ENCODE assay signal across 24 mouse cellular contexts in the genomic region with DNA sequence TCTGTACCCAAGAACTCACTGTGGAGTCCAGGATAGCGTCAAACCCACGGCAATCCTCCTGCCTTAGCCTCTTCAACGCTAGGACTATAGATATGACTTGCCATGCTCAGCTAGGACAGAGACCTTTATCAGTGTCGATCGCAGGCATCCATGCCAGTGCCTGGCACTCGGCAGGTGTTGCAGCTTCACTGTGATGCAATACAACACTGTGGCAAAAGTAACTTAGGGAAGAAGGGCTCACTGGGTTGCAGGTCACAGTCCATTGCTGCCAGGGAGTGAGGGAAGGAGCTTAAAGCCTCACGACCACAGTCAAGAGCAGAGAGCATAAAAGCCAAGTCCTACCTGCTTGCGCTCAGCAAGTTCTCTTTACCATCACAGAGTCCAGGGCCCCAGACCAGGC. TPM values are rescaled to one million over a fixed set of nuclear protein-coding genes. Genes with fewer than 3 reads are reported as not detected.
DNase-seq lines count a peak whose midpoint lies in the region; ATAC-seq lines count a peak whose summit lies in the region.
"Had no signal": no experiment of that assay in that cellular context is flagged by ENCODE, and none has a peak within 500 bp of the region (broad histone marks: within the 10 kb centered on the region; RNA-seq: fewer than 3 reads in every experiment).

No protein-coding gene starts in this region.

- no peaks in the 10 kb centered on the region for H3K9me3 ChIP-seq in neural tube, embryonic 13.5 days
- no peaks in the 10 kb centered on the region for H3K9me3 ChIP-seq in neural tube, embryonic 15.5 days (replicated peaks)
- H3K9me3 ChIP-seq: embryonic facial prominence, embryonic 15.5 days; forebrain, embryonic 15.5 days; heart, embryonic 12.5 days; hindbrain, embryonic 15.5 days had no signal

- H3K4me2 ChIP-seq in neural tube, embryonic 13.5 days, result no peak overlapping the region
- H3K4me2 ChIP-seq in neural tube, embryonic 15.5 days, result no peak overlapping the region
- H3K4me2 ChIP-seq: embryonic facial prominence, embryonic 15.5 days; forebrain, embryonic 15.5 days; heart, embryonic 12.5 days; hindbrain, embryonic 15.5 days had no signal

- intact Hi-C loops in heart, postnatal 10 days (cut with DNase I), result loop anchor here (5.0 to 10.0 kb wide), 3 partner anchors 355 to 528 kb away; a partner anchor contains a TSS

- no peak overlapping the region for H3K4me3 ChIP-seq in neural tube, embryonic 13.5 days
- H3K4me3 ChIP-seq in neural tube, embryonic 15.5 days (replicated peaks), result no peak overlapping the region
- H3K4me3 ChIP-seq: embryonic facial prominence, embryonic 15.5 days; erythroblast, embryonic 14.5 days; forebrain, embryonic 15.5 days; heart, embryonic 12.5 days; hindbrain, embryonic 15.5 days had no signal

- DNase-seq in heart, adult 11 months, result peak; percentile 82
- DNase-seq in heart, postnatal 10 days, result no peak
- DNase-seq in kidney, postnatal 10 days, result peak; percentile 16
- no peak for DNase-seq in kidney, adult 8-10 months
- DNase-seq in gonadal fat pad, adult 2 months (ENCODE audit: low read depth), result peak; percentile 90
- DNase-seq in spleen, adult 18-20 months, result no peak
- DNase-seq: cerebellum, adult 2 months; cerebellum, postnatal 10 days; embryo, embryonic 11 days; heart, postnatal 36 days had no signal

- no peak for ATAC-seq in neural tube, embryonic 13.5 days (ENCODE audit: low read depth)
- no peak for ATAC-seq in neural tube, embryonic 15.5 days (ENCODE audit: low FRiP score)
- ATAC-seq: forebrain, embryonic 15.5 days had no signal

- peaks cover 18% of the 10 kb centered on the region for H3K36me3 ChIP-seq in neural tube, embryonic 13.5 days
- 0 out of 2 replicates have a peak, but pooled peaks cover 13% of the 10 kb centered on the region for H3K36me3 ChIP-seq in neural tube, embryonic 15.5 days

- peaks cover 11% of the 10 kb centered on the region for H3K4me1 ChIP-seq in neural tube, embryonic 13.5 days (replicated peaks)
- H3K4me1 ChIP-seq in neural tube, embryonic 15.5 days, result peaks cover 8% of the 10 kb centered on the region; the same call in 1 of the 2 replicates

- H3K27ac ChIP-seq in neural tube, embryonic 13.5 days (replicated peaks), result no peak overlapping the region
- H3K27ac ChIP-seq in neural tube, embryonic 15.5 days (replicated peaks), result no peak overlapping the region
- H3K27ac ChIP-seq: embryonic facial prominence, embryonic 15.5 days; forebrain, embryonic 15.5 days; hindbrain, embryonic 15.5 days had no signal

- H3K9ac ChIP-seq in neural tube, embryonic 13.5 days, result 0 out of 2 replicates have a peak overlapping the region, but pooled peaks have one; percentile 12
- no peak overlapping the region for H3K9ac ChIP-seq in neural tube, embryonic 15.5 days (replicated peaks)
- H3K9ac ChIP-seq: embryonic facial prominence, embryonic 15.5 days; forebrain, embryonic 15.5 days; heart, embryonic 12.5 days; hindbrain, embryonic 15.5 days had no signal

- WGBS in neural tube, embryonic 13.5 days, result 94% methylated on average over 8 of the region's 8 CpGs
- 95% methylated on average over 8 of the region's 8 CpGs for WGBS in neural tube, embryonic 15.5 days

- H3K27me3 ChIP-seq in neural tube, embryonic 13.5 days, result no peaks in the 10 kb centered on the region
- H3K27me3 ChIP-seq in neural tube, embryonic 15.5 days (replicated peaks), result no peaks in the 10 kb centered on the region
- H3K27me3 ChIP-seq: embryonic facial prominence, embryonic 15.5 days; forebrain, embryonic 15.5 days; heart, embryonic 12.5 days; hindbrain, embryonic 15.5 days had no signal

RNA-seq across cellular contexts. Expression of a gene that starts 18.0 kb away (rescaled TPM):
- 100 to 1,000 TPM; 170 TPM for total RNA-seq in heart, postnatal 10 days (2021)
- polyA plus RNA-seq in neural tube, embryonic 13.5 days (2015; fragmentation: Nextera tagmentation; extraction: Ambion mirVana), result 441 and 449 TPM in 2 replicates
- 391 and 405 TPM in 2 replicates for polyA plus RNA-seq in neural tube, embryonic 15.5 days (2015; fragmentation: Nextera tagmentation; extraction: Ambion mirVana)
- 369 and 382 TPM in 2 replicates for polyA plus RNA-seq in gonadal fat pad, adult 2 months (2012; rRNA removed)

RNA-seq across cellular contexts. Expression of a gene that starts 18.7 kb away (rescaled TPM):
- 10 to 100 TPM; 14.1 to 17.6 TPM for total RNA-seq in heart, postnatal 10 days (2021)
- polyA plus RNA-seq in neural tube, embryonic 13.5 days (2015; fragmentation: Nextera tagmentation; extraction: Ambion mirVana), result 20.5 and 36.9 TPM in 2 replicates
- 17.7 and 36.3 TPM in 2 replicates for polyA plus RNA-seq in neural tube, embryonic 15.5 days (2015; fragmentation: Nextera tagmentation; extraction: Ambion mirVana)
- polyA plus RNA-seq in gonadal fat pad, adult 2 months (2012; rRNA removed), result 6.9 and 8.1 TPM in 2 replicates

RNA-seq across cellular contexts. Expression of a gene that starts 48.8 kb away (rescaled TPM):
- not detected for total RNA-seq in heart, postnatal 10 days (2021)
- polyA plus RNA-seq in neural tube, embryonic 13.5 days (2015; fragmentation: Nextera tagmentation; extraction: Ambion mirVana), result not detected in 2 replicates
- not detected in 2 replicates for polyA plus RNA-seq in neural tube, embryonic 15.5 days (2015; fragmentation: Nextera tagmentation; extraction: Ambion mirVana)
- 0.19 and 0.23 TPM in 2 replicates for polyA plus RNA-seq in gonadal fat pad, adult 2 months (2012; rRNA removed)
- total RNA-seq: ES-E14; gastrocnemius, adult 8-10 months; heart, adult 8-10 months; heart, postnatal 36 days had no signal
- polyA plus RNA-seq: cerebellum, adult 2 months; embryonic facial prominence, embryonic 11.5 days; erythroblast, embryonic 14.5 days; forebrain, embryonic 11.5 days; forebrain, embryonic 15.5 days; heart, embryonic 12.5 days; heart, embryonic 16.5 days; hindbrain, embryonic 11.5 days; hindbrain, embryonic 15.5 days had no signal

Comparison
In these comparisons a context has a peak if more than half of its experiments do, and no peak if none do; other contexts are left out.
1. DNase-seq: peak in heart, adult 11 months (single experiment), kidney, postnatal 10 days (single experiment) and gonadal fat pad, adult 2 months (single experiment); none in heart, postnatal 10 days (0 of 2), kidney, adult 8-10 months (0 of 2) and spleen, adult 18-20 months (0 of 2).